Mouse (Mus musculus): ENCODE results near the gene Nt5m. TPM values are rescaled to one million over a fixed set of nuclear protein-coding genes. Genes with fewer than 3 reads are reported as not detected.

The Nt5m gene
- polyA plus RNA-seq, 1 experiment from 2014 or later: 36.2 TPM

GRCm38 (mm10) chr11:59886952-59887351, 47.7 kb downstream of the Nt5m start:
- Histone ChIP-seq H3K36me3 (no peaks in the 10 kb centered on the region), H3K9me3 (replicated peaks) (no peaks in the 10 kb centered on the region), H3K9ac (no peak overlapping the region), H3K4me1 (replicated peaks) (peaks cover 26% of the 10 kb centered on the region), H3K4me2 (no peak overlapping the region), H3K4me3 (no peak overlapping the region), H3K27ac (ENCODE audit: poor library complexity, severe bottlenecking) (no peak overlapping the region), H3K27me3 (replicated peaks) (no peaks in the 10 kb centered on the region)
- no peak for ATAC-seq (ENCODE audit: insufficient number of reproducible peaks, low FRiP score)
- WGBS: 61% methylated on average over 1 of the region's 1 CpGs

- 78% methylated on average over 5 of the region's 5 CpGs for WGBS
- Histone ChIP-seq H3K4me1 (replicated peaks) (peaks cover 21% of the 10 kb centered on the region), H3K4me2 (no peak overlapping the region), H3K36me3 (no peaks in the 10 kb centered on the region), H3K27ac (ENCODE audit: poor library complexity, severe bottlenecking) (no peak overlapping the region), H3K9me3 (replicated peaks) (no peaks in the 10 kb centered on the region), H3K9ac (no peak overlapping the region), H3K4me3 (no peak overlapping the region), H3K27me3 (replicated peaks) (no peaks in the 10 kb centered on the region)
- no peak for ATAC-seq (ENCODE audit: insufficient number of reproducible peaks, low FRiP score)
Measured at GRCm38 (mm10) chr11:59888151-59888550, 48.9 kb downstream of the Nt5m start.

GRCm38 (mm10) chr11:59891854-59892253, 52.6 kb downstream of the Nt5m start:
- ATAC-seq (ENCODE audit: insufficient number of reproducible peaks, low FRiP score): no peak
- Histone ChIP-seq H3K4me1 (replicated peaks) (peaks cover 20% of the 10 kb centered on the region), H3K36me3 (no peaks in the 10 kb centered on the region), H3K4me2 (no peak overlapping the region), H3K4me3 (no peak overlapping the region), H3K9me3 (replicated peaks) (no peaks in the 10 kb centered on the region), H3K9ac (no peak overlapping the region), H3K27me3 (replicated peaks) (no peaks in the 10 kb centered on the region), H3K27ac (ENCODE audit: poor library complexity, severe bottlenecking) (no peak overlapping the region)
- WGBS: 73% methylated on average over 6 of the region's 6 CpGs

- Histone ChIP-seq H3K4me2 (no peak overlapping the region), H3K4me1 (replicated peaks) (peaks cover 34% of the 10 kb centered on the region), H3K27me3 (replicated peaks) (no peaks in the 10 kb centered on the region), H3K9ac (no peak overlapping the region), H3K4me3 (no peak overlapping the region), H3K9me3 (replicated peaks) (no peaks in the 10 kb centered on the region), H3K36me3 (no peaks in the 10 kb centered on the region), H3K27ac (ENCODE audit: poor library complexity, severe bottlenecking) (no peak overlapping the region)
- no peak for ATAC-seq (ENCODE audit: insufficient number of reproducible peaks, low FRiP score)
- WGBS: 67% methylated on average over 10 of the region's 10 CpGs
Measured at GRCm38 (mm10) chr11:59893153-59893788, 54.0 kb downstream of the Nt5m start.

- Histone ChIP-seq H3K9me3 (replicated peaks) (no peaks in the 10 kb centered on the region), H3K9ac (no peak overlapping the region), H3K36me3 (no peaks in the 10 kb centered on the region), H3K4me3 (no peak overlapping the region), H3K27ac (ENCODE audit: poor library complexity, severe bottlenecking) (no peak overlapping the region), H3K4me2 (no peak overlapping the region), H3K27me3 (replicated peaks) (no peaks in the 10 kb centered on the region), H3K4me1 (replicated peaks) (peaks cover 51% of the 10 kb centered on the region)
- 40% methylated on average over 6 of the region's 6 CpGs for WGBS
- ATAC-seq (ENCODE audit: insufficient number of reproducible peaks, low FRiP score): no peak
Measured at GRCm38 (mm10) chr11:59894916-59895315, 55.7 kb downstream of the Nt5m start.

GRCm38 (mm10) chr11:59895316-59895715, 56.1 kb downstream of the Nt5m start:
- 40% methylated on average over 8 of the region's 8 CpGs for WGBS
- no peak overlapping the region for H3K4me3 ChIP-seq
- peaks cover 55% of the 10 kb centered on the region for H3K4me1 ChIP-seq (replicated peaks)
- H3K9me3 ChIP-seq (replicated peaks): no peaks in the 10 kb centered on the region
- no peak overlapping the region for H3K9ac ChIP-seq
- H3K27me3 ChIP-seq (replicated peaks): no peaks in the 10 kb centered on the region
- no peak overlapping the region for H3K4me2 ChIP-seq
- ATAC-seq (ENCODE audit: insufficient number of reproducible peaks, low FRiP score): no peak
- no peaks in the 10 kb centered on the region for H3K36me3 ChIP-seq
- no peak overlapping the region for H3K27ac ChIP-seq (ENCODE audit: poor library complexity, severe bottlenecking)

- 38% methylated on average over 11 of the region's 11 CpGs for WGBS
- ATAC-seq (ENCODE audit: insufficient number of reproducible peaks, low FRiP score): no peak
- Histone ChIP-seq H3K9me3 (replicated peaks) (no peaks in the 10 kb centered on the region), H3K4me3 (no peak overlapping the region), H3K36me3 (no peaks in the 10 kb centered on the region), H3K27ac (ENCODE audit: poor library complexity, severe bottlenecking) (peak overlapping the region; percentile 59; the same call in 1 of the 2 replicates), H3K9ac (no peak overlapping the region), H3K4me2 (no peak overlapping the region), H3K27me3 (replicated peaks) (no peaks in the 10 kb centered on the region), H3K4me1 (replicated peaks) (peaks cover 73% of the 10 kb centered on the region)
Measured at GRCm38 (mm10) chr11:59897981-59898599, 58.8 kb downstream of the Nt5m start.

GRCm38 (mm10) chr11:59899711-59900685, 60.8 kb downstream of the Nt5m start:
- H3K4me1 ChIP-seq (replicated peaks): peaks cover 64% of the 10 kb centered on the region
- ATAC-seq (ENCODE audit: insufficient number of reproducible peaks, low FRiP score): 0 out of 2 replicates have a peak, but pooled peaks have one; percentile 36

GRCm38 (mm10) chr11:59900995-59901394, 61.7 kb downstream of the Nt5m start:
- no peak overlapping the region for H3K9ac ChIP-seq
- no peaks in the 10 kb centered on the region for H3K9me3 ChIP-seq (replicated peaks)
- no peak overlapping the region for H3K4me3 ChIP-seq
- H3K36me3 ChIP-seq: no peaks in the 10 kb centered on the region
- no peak for ATAC-seq (ENCODE audit: insufficient number of reproducible peaks, low FRiP score)
- peaks cover 55% of the 10 kb centered on the region for H3K4me1 ChIP-seq (replicated peaks)
- H3K27ac ChIP-seq (ENCODE audit: poor library complexity, severe bottlenecking): peak overlapping the region; percentile 64; the same call in 1 of the 2 replicates
- WGBS: 89% methylated on average over 1 of the region's 1 CpGs
- H3K27me3 ChIP-seq (replicated peaks): no peaks in the 10 kb centered on the region
- no peak overlapping the region for H3K4me2 ChIP-seq

More at GRCm38 (mm10) chr11:59899711-59900685, 60.8 kb downstream of the Nt5m start:
- 42% methylated on average over 13 of the region's 13 CpGs for WGBS
- H3K4me2 ChIP-seq: no peak overlapping the region
- H3K9ac ChIP-seq: 0 out of 2 replicates have a peak overlapping the region, but pooled peaks have one; percentile 9
- H3K9me3 ChIP-seq (replicated peaks): no peaks in the 10 kb centered on the region
- H3K4me3 ChIP-seq: no peak overlapping the region
- no peaks in the 10 kb centered on the region for H3K27me3 ChIP-seq (replicated peaks)
- no peaks in the 10 kb centered on the region for H3K36me3 ChIP-seq
- peak overlapping the region; percentile 64 for H3K27ac ChIP-seq (ENCODE audit: poor library complexity, severe bottlenecking)

- H3K4me2 ChIP-seq: no peak overlapping the region
- H3K27ac ChIP-seq (ENCODE audit: poor library complexity, severe bottlenecking): peak overlapping the region; percentile 81
- 39% methylated on average over 8 of the region's 8 CpGs for WGBS
- H3K4me3 ChIP-seq: no peak overlapping the region
- H3K9me3 ChIP-seq (replicated peaks): no peaks in the 10 kb centered on the region
- no peaks in the 10 kb centered on the region for H3K27me3 ChIP-seq (replicated peaks)
- 0 out of 2 replicates have a peak overlapping the region, but pooled peaks have one; percentile 28 for H3K9ac ChIP-seq
- no peak for ATAC-seq (ENCODE audit: insufficient number of reproducible peaks, low FRiP score)
- H3K36me3 ChIP-seq: no peaks in the 10 kb centered on the region
- peaks cover 50% of the 10 kb centered on the region for H3K4me1 ChIP-seq (replicated peaks)
Measured at GRCm38 (mm10) chr11:59902045-59902726, 62.9 kb downstream of the Nt5m start.
